Mouse (Mus musculus) ES-E14 (cell line): ENCODE measurements around the gene Nectin2. TPM values are rescaled to one million over a fixed set of nuclear protein-coding genes. Genes with fewer than 3 reads are reported as not detected.

ENCODE experiments used
- DNase-seq: peaks from one replicate; pipeline ENCODE4 v3.0.0-alpha.2; 2013; ENCODE audit warnings: low read depth, low spot score
- H3K27ac ChIP-seq: 2 replicates; pipeline ENCODE4 v1.5.1; 2012; ENCODE audit warnings: low read depth, mild to moderate bottlenecking, low read length, moderate library complexity, mixed read lengths; ENCODE audit not compliant: poor library complexity, insufficient read depth, severe bottlenecking
- H3K36me3 ChIP-seq: 2 replicates; pipeline ENCODE4 v1.6.1; 2012; ENCODE audit warnings: mild to moderate bottlenecking, low read length, moderate library complexity, mixed read lengths; ENCODE audit not compliant: control insufficient read depth, poor library complexity, insufficient read depth, severe bottlenecking
- H3K4me1 ChIP-seq, 2 experiments: fragments of 150-350 bp in 1 of 2; sonication (generic) in 1 of 2; 2 replicates each; pipeline ENCODE4 v1.6.1; 2012; ENCODE audit warnings: low read length in 2 of 2, mild to moderate bottlenecking in 1 of 2, mixed read lengths in 1 of 2; ENCODE audit not compliant: control insufficient read depth in 2 of 2, insufficient read depth in 2 of 2, poor library complexity in 1 of 2
- H3K4me3 ChIP-seq, 2 experiments: fragments of 150-350 bp in 1 of 2; sonication (generic) in 1 of 2; 2 replicates each; pipeline ENCODE4 v1.5.1; 2012; ENCODE audit warnings: low read length in 2 of 2, low read depth in 1 of 2, mild to moderate bottlenecking in 1 of 2, mixed read lengths in 1 of 2; ENCODE audit not compliant: insufficient read depth in 1 of 2, poor library complexity in 1 of 2, severe bottlenecking in 1 of 2
- H3K9ac ChIP-seq: 2 replicates; pipeline ENCODE4 v1.6.1; 2012; ENCODE audit warnings: low read depth, mild to moderate bottlenecking, low read length, mixed read lengths; ENCODE audit not compliant: poor library complexity, insufficient read depth, severe bottlenecking
- H3K9me3 ChIP-seq: fragments of 150-350 bp; sonication (generic); 2 replicates; pipeline ENCODE4 v1.6.1; 2012; ENCODE audit warnings: low read depth, mild to moderate bottlenecking, low read length; ENCODE audit not compliant: control insufficient read depth, insufficient read depth
- CHD2 ChIP-seq: IDR thresholded peaks from 2 replicates; pipeline ENCODE4 v1.6.1; 2014; ENCODE audit warnings: mild to moderate bottlenecking, low read depth, low read length, inconsistent platforms
- HCFC1 ChIP-seq: IDR thresholded peaks from 2 replicates; pipeline ENCODE4 v1.6.1; 2012; ENCODE audit warnings: low read length, inconsistent platforms, borderline replicate concordance; ENCODE audit not compliant: insufficient read depth
- MAFK ChIP-seq: IDR thresholded peaks from 2 replicates; pipeline ENCODE4 v1.6.1; 2014; ENCODE audit warnings: mild to moderate bottlenecking, low read depth, low read length, inconsistent platforms; ENCODE audit not compliant: insufficient read depth
- ZC3H11A ChIP-seq: IDR thresholded peaks from 2 replicates; pipeline ENCODE4 v1.6.1; 2012; ENCODE audit warnings: low read depth, mild to moderate bottlenecking, inconsistent platforms, low read length, borderline replicate concordance
- ZNF384 ChIP-seq: IDR thresholded peaks from 2 replicates; pipeline ENCODE4 v1.6.1; 2012; ENCODE audit warnings: low read depth, low read length, inconsistent platforms
- in situ Hi-C, 2 experiments: fragments of 600-800 bp; cut with MboI; formaldehyde crosslinking; loops; one replicate each; pipeline ENCODE4 v1.15.1; 2025; ENCODE audit warnings: low sequenced_read_pairs in 2 of 2, inconsistent platforms in 1 of 2; ENCODE audit not compliant: unreplicated experiment in 2 of 2
- total RNA-seq: library from RNA; depleted of rRNA; stranded (reverse); fragments of 300-350 nt; gene quantifications from 2 replicates; pipeline ENCODE4 v1.2.3, GENCODE M21; 2012

The Nectin2 gene
- total RNA-seq, 1 experiment: 241 TPM

- Histone ChIP-seq H3K27ac (no peak overlapping the region), H3K9ac (no peak overlapping the region), H3K4me3 (no peak overlapping the region), H3K4me1 (peaks cover 0 to 20% of the 10 kb centered on the region in 2 experiments; a peak in 1 of 4 replicates), H3K9me3 (no peaks in the 10 kb centered on the region), H3K36me3 (peaks cover 28% of the 10 kb centered on the region)
- DNase-seq: no peak
- in situ Hi-C loops: no loop called here
- TF ChIP-seq ZC3H11A (no peak), ZNF384 (no peak), CHD2 (no peak), HCFC1 (no peak), MAFK (peak; percentile 76)
These were observed 31.9 kb downstream of the Nectin2 start for GRCm38 (mm10) chr7:19718297-19718952.

- H3K36me3 ChIP-seq: peaks cover 30% of the 10 kb centered on the region
- TF ChIP-seq HCFC1 (no peak), ZC3H11A (no peak), MAFK (no peak), CHD2 (no peak), ZNF384 (no peak)
- no peak overlapping the region for H3K9ac ChIP-seq
- H3K4me1 ChIP-seq: peaks cover 0 to 15% of the 10 kb centered on the region in 2 experiments; a peak in 1 of 4 replicates
- no peaks in the 10 kb centered on the region for H3K9me3 ChIP-seq
- DNase-seq: no peak
- no peak overlapping the region for H3K27ac ChIP-seq
- no peak overlapping the region for H3K4me3 ChIP-seq
- in situ Hi-C loops: no loop called here
These were observed 32.9 kb downstream of the Nectin2 start for GRCm38 (mm10) chr7:19717346-19717745.

DNA sequence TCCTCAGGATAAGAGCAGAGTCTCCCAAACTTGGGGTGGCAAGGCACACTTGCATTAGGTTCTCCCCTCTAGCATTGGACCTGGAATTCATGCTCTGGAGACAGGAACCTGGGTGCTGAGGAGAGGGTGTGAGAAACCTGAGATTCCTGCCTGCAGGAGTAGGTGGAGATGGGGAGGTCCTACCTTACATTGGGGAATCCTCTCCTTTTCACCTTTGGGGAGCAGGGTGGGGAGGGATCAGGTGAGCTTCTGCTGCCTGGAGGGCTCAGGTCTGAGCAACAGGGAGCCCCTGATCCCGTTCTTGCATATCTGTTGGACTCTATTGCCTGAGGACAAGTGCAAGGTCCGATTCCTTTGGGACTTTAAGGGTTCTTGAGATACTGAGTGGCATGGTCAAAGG, 33.5 kb downstream of the Nectin2 start:
- Histone ChIP-seq H3K36me3 (peaks cover 35% of the 10 kb centered on the region), H3K4me1 (peaks cover 0 to 15% of the 10 kb centered on the region in 2 experiments; a peak in 1 of 4 replicates), H3K9me3 (no peaks in the 10 kb centered on the region), H3K9ac (no peak overlapping the region; the same call in 1 of the 2 replicates), H3K27ac (peak overlapping the region; percentile 14; the same call in 1 of the 2 replicates), H3K4me3 (peak overlapping the region in 1 of 2 experiments; percentile 81; a peak in 2 of 4 replicates)
- in situ Hi-C loops: no loop called here
- TF ChIP-seq ZNF384 (no peak), ZC3H11A (no peak), HCFC1 (no peak), CHD2 (no peak), MAFK (no peak)
- no peak for DNase-seq

GRCm38 (mm10) chr7:19716055-19716682, 34.1 kb downstream of the Nectin2 start:
- Histone ChIP-seq H3K27ac (peak overlapping the region; percentile 83; the same call in 1 of the 2 replicates), H3K4me1 (peaks cover 0 to 15% of the 10 kb centered on the region in 2 experiments; a peak in 1 of 4 replicates), H3K36me3 (peaks cover 41% of the 10 kb centered on the region), H3K9ac (peak overlapping the region; percentile 82), H3K9me3 (no peaks in the 10 kb centered on the region), H3K4me3 (peak overlapping the region; percentile 62 to 81)
- in situ Hi-C loops: no loop called here
- TF ChIP-seq HCFC1 (peak; percentile 19; the same call in 1 of the 2 replicates), MAFK (no peak)
- DNase-seq: no peak
